Mouse (Mus musculus): Measurements from ENCODE around the gene Rps2.
"Not testable (repeated sequence)": the region's sequence is repeated elsewhere in the genome, so short reads cannot be mapped to it uniquely, and the experiment has no call there.

Gene Rps2

DNA sequence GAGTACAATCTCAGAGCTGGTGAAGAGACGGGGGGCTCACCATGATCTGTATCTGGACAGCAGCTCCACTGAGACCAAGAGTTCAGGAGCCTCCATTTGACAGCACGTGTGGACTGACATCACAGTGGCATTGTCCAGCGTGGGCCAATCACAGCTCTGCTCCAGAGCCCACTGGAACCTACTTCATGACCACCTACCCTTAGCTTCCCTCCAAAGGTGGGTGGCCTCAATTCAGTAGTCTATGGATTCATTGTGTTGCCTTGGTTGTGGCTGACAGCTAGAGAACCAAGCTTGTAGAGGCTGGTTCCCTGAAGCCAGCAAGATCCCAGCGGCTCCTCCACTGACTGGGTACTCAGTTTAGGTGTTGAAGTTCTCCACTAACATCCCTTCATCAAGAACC is at the start of gene Rps2, which contains the start of gene Rnf151:
TSS of gene Rps2 (plus strand) at position 174 of the 400 bp plus-strand sequence.
TSS of gene Rnf151 (minus strand) at position 121 of the 400 bp plus-strand sequence.
- no peak for DNase-seq

DNA sequence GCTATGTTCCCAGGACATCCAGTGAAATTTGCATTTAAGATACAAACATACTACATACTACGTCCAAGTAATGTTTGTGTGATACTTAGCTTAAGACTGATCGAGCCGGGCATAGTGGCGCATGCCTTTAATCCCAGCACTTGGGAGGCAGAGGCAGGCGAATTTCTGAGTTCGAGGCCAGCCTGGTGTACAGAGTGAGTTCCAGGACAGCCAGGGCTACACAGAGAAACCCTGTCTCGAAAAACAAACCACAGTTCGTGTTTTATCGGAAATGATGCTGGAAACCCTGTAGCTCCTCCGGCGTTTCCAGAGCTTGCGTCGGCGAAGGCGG is 48.7 kb upstream of the Rps2 start:
- DNase-seq, result not testable (repeated sequence)

DNA sequence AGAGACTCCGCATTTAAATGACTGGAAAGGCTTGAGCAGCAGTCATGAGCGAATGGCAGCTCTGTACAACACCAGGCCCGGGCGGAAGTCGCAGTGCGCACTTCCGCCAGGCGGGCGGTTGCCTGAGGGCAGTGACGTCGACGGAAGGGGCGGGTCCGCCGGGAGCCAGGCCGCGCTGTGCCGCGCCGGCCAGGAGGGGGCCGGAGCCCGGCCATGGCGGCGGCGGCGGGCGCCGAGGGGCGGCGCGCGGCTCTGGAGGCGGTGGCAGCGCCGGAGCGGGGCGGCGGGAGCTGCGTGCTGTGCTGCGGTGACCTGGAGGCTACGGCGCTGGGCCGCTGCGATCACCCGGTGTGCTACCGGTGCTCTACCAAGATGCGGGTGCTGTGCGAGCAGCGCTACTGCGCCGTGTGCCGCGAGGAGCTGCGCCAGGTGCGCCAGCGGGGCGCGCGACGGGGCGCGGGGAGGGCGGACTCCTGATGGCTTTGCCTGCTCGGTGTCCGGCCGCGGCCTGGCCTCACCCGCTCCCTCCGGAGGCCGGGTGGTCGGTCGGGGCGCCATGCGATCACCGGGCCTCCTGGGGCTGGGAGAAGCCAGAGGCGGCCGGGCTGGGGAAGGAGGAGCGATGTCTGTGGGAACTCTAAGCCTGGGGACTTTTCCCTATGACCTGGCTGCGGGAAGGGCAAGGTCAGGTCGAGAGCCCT is 48.2 kb upstream of the Rps2 start, which contains the start of gene Zfp598:
TSS of gene Zfp598 (plus strand) at position 143 of the 701 bp plus-strand sequence.
- peak; percentile 94 for DNase-seq

DNA sequence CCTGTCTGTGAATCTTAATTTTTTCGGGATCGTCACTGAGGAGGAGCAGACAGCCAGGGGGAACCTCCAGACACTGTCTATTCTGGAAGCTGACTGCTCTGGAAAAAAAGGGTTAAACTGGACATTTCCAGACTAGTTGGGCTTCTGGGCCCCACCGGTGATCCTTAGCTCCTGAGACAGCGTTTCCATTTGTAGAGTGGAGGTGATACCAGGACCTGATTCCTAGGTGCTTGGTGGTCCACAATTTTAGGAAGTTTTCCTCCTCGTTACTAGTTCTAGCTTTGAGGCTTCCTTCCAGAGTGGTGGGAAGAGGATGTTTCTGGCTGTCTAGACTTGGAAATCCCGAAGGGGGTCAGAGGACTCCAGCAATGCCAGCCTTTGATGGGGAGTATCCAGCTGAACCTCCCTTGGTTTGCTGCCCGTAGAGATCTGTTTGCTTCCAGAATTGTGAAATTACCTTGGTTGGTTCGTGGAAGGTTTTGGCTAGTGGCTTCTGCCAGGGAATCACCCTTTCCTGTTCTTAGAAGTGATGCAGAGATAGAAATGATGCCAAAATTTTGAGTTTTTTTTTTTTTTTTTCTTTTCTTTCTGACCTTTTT is 47.6 kb upstream of the Rps2 start:
- no peak for DNase-seq

DNA sequence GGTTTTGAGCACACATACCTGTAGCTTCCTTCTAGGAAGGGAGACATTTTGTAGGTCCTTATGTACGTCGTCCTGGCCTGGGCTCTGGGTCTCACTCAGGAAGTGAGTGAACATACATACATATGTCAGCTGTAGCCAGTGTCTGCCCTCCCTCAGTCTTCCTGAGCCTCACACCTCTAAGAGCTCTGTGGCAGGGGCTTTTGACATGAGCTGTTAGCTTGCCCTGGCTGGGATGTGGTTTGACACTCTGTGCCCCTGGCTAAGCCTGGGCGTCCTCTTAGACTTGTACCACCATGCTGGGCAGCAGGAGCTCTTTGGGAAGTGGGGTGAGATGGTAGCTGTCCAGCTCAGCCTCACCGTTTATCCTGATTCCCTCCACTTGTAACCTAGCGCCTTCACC is 46.6 kb upstream of the Rps2 start:
- no peak for DNase-seq

DNA sequence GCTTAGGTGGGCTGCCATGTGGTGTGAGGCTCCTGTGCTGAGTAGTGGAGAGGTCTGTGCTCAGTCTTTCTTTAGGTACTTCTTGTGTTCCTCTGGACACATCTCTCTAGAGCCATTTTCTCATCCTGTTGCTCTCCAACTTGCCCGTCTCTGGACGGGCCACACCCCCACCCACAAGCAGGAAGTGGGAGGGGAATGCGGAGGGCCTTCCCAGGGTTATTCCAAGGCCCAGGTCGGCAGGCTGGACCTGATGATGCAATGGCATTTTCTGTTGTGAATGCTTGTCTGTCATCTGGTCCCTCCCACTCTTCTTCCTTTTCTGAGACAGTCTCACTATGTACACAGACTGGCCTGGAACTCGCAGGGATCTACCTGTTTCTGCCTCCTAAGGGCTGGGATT is 45.8 kb upstream of the Rps2 start:
- no peak for DNase-seq

DNA sequence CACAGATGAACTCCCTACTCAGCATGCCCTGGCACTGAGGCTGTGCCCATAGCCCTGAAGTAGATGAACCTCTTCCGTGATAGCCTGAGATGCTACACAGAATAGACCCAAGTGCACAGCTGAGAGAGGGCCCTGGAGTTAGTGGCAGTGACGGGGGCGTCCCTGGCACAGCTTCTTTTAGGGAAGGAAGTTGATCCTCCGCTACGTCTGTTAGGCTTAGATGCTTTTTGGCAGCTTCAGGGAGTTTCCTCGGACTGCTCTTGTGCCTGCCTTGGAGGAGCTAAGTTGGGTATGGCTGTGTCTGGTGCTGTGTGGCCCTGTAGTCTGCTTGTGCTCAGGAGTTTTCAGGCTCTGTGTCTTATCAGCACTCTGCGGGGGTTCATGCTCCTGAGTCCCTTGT is 43.6 kb upstream of the Rps2 start:
- DNase-seq, result no peak

GRCm38 (mm10) chr17:24676187-24676586 is 41.7 kb upstream of the Rps2 start:
- no peak for DNase-seq

DNA sequence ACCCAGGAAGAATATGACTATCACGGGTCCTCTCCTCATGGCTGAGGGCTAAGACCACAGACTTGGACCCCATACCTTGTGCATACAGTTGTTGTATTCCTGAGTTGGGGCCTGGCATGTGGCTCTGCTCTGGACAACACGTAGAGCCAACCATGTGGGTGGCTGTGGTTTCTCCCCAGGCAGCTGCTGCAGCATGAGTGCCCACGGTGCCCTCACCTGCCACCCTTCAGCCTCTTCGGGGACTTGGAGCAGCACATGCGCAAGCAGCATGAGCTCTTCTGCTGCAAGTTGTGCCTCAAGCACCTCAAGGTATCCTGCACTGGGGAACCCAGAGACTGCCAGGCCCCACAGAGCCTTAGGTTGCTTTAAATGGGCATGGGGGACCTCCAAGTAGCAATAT is 41.0 kb upstream of the Rps2 start:
- no peak for DNase-seq

- no peak for DNase-seq
Observed at GRCm38 (mm10) chr17:24677500-24678080, 40.3 kb upstream of the Rps2 start.

GRCm38 (mm10) chr17:24686514-24686913 is 31.4 kb upstream of the Rps2 start:
- no peak for DNase-seq

DNA sequence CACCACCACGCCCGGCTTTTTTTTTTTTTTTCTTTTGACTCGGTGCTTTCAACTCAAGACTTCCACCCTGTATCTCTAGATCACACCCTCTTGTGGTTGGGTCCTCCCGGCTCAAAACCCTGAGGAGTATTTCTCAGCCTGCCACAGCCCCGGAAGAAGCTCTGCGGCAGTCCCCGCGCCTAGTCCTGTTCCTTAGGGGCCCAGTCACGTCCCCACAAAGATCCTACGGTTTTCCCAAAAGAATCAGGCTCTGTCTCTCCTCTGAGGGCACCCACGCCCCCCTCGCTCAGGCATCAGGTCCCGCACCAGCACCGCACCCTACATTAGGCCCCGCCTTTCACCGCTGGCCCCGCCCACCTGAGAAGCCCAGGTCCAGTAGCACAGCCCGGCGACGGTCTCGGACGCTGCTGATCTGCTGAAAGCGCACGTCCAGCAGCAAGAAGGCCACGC is 30.7 kb upstream of the Rps2 start:
- no peak for DNase-seq

DNA sequence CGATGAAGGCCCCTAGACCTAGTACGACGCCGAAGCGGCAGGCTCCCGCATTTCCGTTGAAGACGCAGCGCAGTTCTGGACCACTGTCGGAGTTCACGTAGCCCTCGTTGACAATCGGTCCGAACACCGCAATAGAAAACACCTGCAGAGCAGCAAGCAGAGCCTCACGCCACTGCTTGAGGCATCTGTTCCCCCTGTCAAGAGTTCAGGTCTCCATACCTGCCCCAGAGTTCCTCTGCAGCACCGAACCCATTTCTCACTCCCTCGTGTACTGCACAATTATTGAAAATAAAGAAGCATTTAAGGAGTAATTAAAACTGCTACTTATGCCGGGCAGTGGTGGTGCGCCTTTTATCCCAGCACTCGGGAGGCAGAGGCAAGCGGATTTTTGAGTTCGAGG is 30.3 kb upstream of the Rps2 start:
- no peak for DNase-seq

GRCm38 (mm10) chr17:24689251-24690081 is 28.4 kb upstream of the Rps2 start, which contains the start of gene Syngr3:
Syngr3 (minus strand) TSS chr17:24689955.
- peak; percentile 74 for DNase-seq

DNA sequence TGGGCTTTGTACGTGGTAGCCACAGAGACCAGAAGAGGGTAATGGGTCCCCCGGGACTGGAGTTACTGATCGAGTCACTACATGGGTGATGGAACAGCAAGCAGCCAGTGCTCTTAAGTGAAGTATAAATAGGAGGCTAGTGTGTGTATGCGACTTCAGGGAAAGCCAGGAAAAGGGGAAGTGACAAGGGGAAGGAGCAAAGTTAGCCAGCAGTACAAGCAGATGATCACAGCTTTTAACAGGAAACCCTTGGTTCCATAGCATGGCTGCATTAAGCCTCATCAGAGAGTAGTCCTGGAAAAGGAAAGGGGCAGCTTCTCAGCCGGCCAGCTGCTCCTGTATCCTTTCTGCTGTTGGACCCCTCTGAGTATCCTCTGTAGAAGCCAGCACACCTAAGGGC is 25.5 kb upstream of the Rps2 start:
- no peak for DNase-seq

GRCm38 (mm10) chr17:24695326-24696010 is 22.4 kb upstream of the Rps2 start:
- DNase-seq, result no peak

- DNase-seq, result peak; percentile 87
Observed at GRCm38 (mm10) chr17:24696011-24696697, 21.8 kb upstream of the Rps2 start, which contains the start of the genes Gfer and Noxo1. Gfer (minus strand) TSS chr17:24696156. Noxo1 (plus strand) TSS chr17:24696234.

DNA sequence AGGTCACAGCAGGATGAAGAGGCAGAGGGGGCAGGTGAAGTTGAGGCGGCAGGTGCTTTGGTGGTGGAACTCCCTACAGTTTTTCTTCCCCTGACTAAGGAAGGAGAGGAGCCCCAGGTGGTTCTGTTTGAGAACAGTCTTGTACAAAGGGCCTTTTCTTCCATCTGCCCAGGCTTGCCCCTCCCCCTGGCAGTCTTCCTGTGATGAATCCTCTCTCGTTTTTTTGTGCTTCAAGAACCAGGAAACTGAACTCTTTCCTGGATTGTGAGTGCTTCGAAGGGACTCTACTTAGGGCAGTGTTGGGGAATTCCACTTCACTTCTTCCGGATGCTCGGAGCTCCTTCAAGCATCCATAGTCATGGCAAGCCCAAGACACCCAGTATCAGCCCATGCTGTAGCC is 19.9 kb upstream of the Rps2 start:
- DNase-seq, result no peak

- DNase-seq, result no peak
Observed at GRCm38 (mm10) chr17:24698715-24699114, 19.2 kb upstream of the Rps2 start.

DNA sequence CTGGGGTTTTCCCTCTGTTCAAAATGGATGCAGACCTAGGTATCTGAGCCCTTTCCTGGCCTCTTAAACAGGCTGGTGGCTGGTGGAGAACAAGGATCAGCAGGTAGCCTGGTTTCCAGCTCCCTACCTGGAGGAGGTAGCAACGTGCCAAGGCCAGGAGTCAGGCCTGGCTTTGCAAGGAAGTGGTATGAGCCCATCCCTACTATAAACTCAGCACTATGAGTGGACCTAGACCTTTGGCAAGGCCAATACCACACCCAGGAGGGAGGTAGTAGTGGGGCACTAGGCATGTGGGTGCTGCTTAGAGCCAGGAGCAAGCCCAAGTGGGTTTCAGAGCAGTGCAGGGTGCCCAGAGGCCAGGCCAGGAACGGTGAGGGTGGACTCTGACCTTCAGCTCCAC is 18.4 kb upstream of the Rps2 start:
- no peak for DNase-seq

- no peak for DNase-seq
Observed at GRCm38 (mm10) chr17:24701251-24701650, 16.7 kb upstream of the Rps2 start.

DNA sequence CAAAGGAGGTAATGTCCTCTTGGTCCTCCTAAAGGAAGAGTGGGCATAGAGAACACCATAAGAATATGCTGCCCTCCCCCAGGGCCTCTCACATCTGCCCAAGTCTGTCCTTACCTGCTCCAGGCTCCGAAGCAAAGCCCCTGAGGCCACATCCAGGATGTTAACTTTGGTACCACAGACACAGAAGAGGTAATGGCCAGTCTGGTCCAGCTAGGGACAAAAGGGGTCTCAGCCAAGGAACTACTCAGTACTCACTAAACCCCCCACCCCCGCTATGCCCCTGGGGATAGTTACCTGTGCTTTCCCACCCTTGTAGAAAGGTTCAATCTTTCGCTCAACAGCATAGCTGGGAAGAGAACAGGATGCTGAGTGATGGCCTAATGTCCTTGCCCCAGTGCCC is 12.1 kb upstream of the Rps2 start:
- DNase-seq, result peak; percentile 19

Measured in cerebellum, adult 11-12 months (tissue).